9 mouse cellular contexts compared by ENCODE assay signal in the genomic region with DNA sequence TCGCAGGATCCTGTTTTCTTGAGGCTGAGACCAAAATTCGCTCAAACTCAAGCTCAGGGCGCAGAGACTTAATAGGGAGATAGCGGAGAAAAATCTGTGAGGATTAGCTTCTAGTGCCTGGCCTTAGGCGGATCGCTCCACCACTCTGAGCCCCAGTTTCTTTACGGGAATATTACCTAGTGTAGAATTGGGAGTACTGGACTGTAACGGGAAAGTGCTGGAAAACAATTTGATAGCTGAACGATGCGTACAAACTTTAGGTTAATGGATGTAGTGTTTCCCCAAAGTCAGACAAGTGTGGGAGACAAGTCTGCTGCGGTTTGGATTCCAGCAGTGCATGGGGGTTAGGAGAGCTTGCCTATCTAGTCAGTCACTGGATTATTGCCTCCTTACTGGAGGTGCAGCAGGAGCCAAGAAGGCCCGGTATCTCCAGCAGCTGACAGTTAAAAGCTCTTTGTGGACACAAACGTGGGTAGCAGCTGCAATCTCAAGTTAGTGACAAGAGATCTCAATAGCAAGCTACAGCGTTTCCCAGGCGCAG. TPM values are rescaled to one million over a fixed set of nuclear protein-coding genes. Genes with fewer than 3 reads are reported as not detected.
DNase-seq lines count a peak whose midpoint lies in the region; ATAC-seq lines count a peak whose summit lies in the region.
"Had no signal": no experiment of that assay in that cellular context is flagged by ENCODE, and none has a peak within 500 bp of the region (broad histone marks: within the 10 kb centered on the region; RNA-seq: fewer than 3 reads in every experiment).

Gene Gpx7, minus strand, starts transcription at position 101 of the 541 bp plus-strand sequence.

- 8% methylated on average over 15 of the region's 15 CpGs for WGBS in forebrain, embryonic 15.5 days
- 25% methylated on average over 15 of the region's 15 CpGs for WGBS in intestine, embryonic 15.5 days
- WGBS in midbrain, embryonic 14.5 days = 8% methylated on average over 15 of the region's 15 CpGs

- no peaks in the 10 kb centered on the region for H3K27me3 ChIP-seq in forebrain, embryonic 15.5 days
- H3K27me3 ChIP-seq in intestine, embryonic 15.5 days (replicated peaks) = no peaks in the 10 kb centered on the region
- H3K27me3 ChIP-seq in midbrain, embryonic 14.5 days (ENCODE audit: control insufficient read depth, insufficient read depth, low read length) = no peaks in the 10 kb centered on the region
- H3K27me3 ChIP-seq: CH12.LX had no signal

- peak; percentile 56 for ATAC-seq in frontal cortex, adult (ENCODE audit: low TSS enrichment)
- peak; percentile 37; the same call in 1 of the 2 replicates for ATAC-seq in forebrain, embryonic 15.5 days (replicated peaks)
- peak; percentile 44; the same call in 1 of the 2 replicates for ATAC-seq in intestine, embryonic 15.5 days
- no peak for ATAC-seq in midbrain, embryonic 14.5 days (ENCODE audit: low FRiP score, low TSS enrichment)

- peak within 1 kb of the TSS; percentile 90 for H3K4me2 ChIP-seq in forebrain, embryonic 15.5 days (replicated peaks)
- peak within 1 kb of the TSS; percentile 94 for H3K4me2 ChIP-seq in intestine, embryonic 15.5 days (replicated peaks)
- H3K4me2 ChIP-seq in midbrain, embryonic 14.5 days (ENCODE audit: low read length) = peak within 1 kb of the TSS; percentile 89

- H3K9me3 ChIP-seq in forebrain, embryonic 15.5 days = no peaks in the 10 kb centered on the region
- H3K9me3 ChIP-seq in intestine, embryonic 15.5 days = no peaks in the 10 kb centered on the region
- H3K9me3 ChIP-seq in midbrain, embryonic 14.5 days (ENCODE audit: control insufficient read depth, low read length) = no peaks in the 10 kb centered on the region

- H3K4me3 ChIP-seq in forebrain, embryonic 15.5 days = peak within 1 kb of the TSS; percentile 52
- peak within 1 kb of the TSS; percentile 50 for H3K4me3 ChIP-seq in intestine, embryonic 15.5 days (replicated peaks)
- H3K4me3 ChIP-seq in midbrain, embryonic 14.5 days (replicated peaks; ENCODE audit: low read depth, low read length) = peak within 1 kb of the TSS; percentile 42

- peak within 1 kb of the TSS; percentile 36 for H3K27ac ChIP-seq in forebrain, embryonic 15.5 days (replicated peaks)
- H3K27ac ChIP-seq in intestine, embryonic 15.5 days = peak within 1 kb of the TSS; percentile 42
- no peak within 1 kb of the TSS for H3K27ac ChIP-seq in midbrain, embryonic 14.5 days (replicated peaks; ENCODE audit: low read depth, low read length)

- H3K9ac ChIP-seq in forebrain, embryonic 15.5 days (replicated peaks) = peak within 1 kb of the TSS; percentile 68
- peak within 1 kb of the TSS; percentile 57 for H3K9ac ChIP-seq in intestine, embryonic 15.5 days
- peak within 1 kb of the TSS; percentile 70 for H3K9ac ChIP-seq in midbrain, embryonic 14.5 days (replicated peaks; ENCODE audit: low read length)

- DNase-seq in frontal cortex, postnatal 10 days (ENCODE audit: low spot score in 2 of 2) = no peak
- DNase-seq in ZHBTc4 (ENCODE audit: low read depth, low spot score) = peak; percentile 24
- DNase-seq in midbrain, embryonic 14.5 days = peak; percentile 57
- no peak for DNase-seq in thymus, postnatal 4 days
- DNase-seq in cerebellum, adult 11-12 months = no peak

- no peaks in the 10 kb centered on the region for H3K36me3 ChIP-seq in forebrain, embryonic 15.5 days
- no peaks in the 10 kb centered on the region for H3K36me3 ChIP-seq in intestine, embryonic 15.5 days
- no peaks in the 10 kb centered on the region for H3K36me3 ChIP-seq in midbrain, embryonic 14.5 days (ENCODE audit: control insufficient read depth, insufficient read depth, low read length)

- H3K4me1 ChIP-seq in forebrain, embryonic 15.5 days = peaks cover 16% of the 10 kb centered on the region
- H3K4me1 ChIP-seq in intestine, embryonic 15.5 days (replicated peaks) = peaks cover 8% of the 10 kb centered on the region
- H3K4me1 ChIP-seq in midbrain, embryonic 14.5 days (ENCODE audit: control insufficient read depth, insufficient read depth, low read length) = peaks cover 10% of the 10 kb centered on the region; the same call in 1 of the 2 replicates

RNA-seq across cellular contexts. Expression of gene Gpx7, which starts in this region (rescaled TPM):
- polyA plus RNA-seq in forebrain, embryonic 15.5 days (2015; fragmentation: Nextera tagmentation; extraction: Ambion mirVana) = 25.3 and 28.2 TPM in 2 replicates
- polyA plus RNA-seq in intestine, embryonic 15.5 days (2015; fragmentation: Nextera tagmentation; extraction: Ambion mirVana) = 37.5 and 42.6 TPM in 2 replicates
- 16.2 and 23.9 TPM in 2 replicates for polyA plus RNA-seq in midbrain, embryonic 14.5 days (2014; fragmentation: Nextera tagmentation; extraction: Ambion mirVana)

Comparison
In these comparisons a context has a peak if more than half of its experiments do, and no peak if none do; other contexts are left out.
1. DNase-seq: peak in ZHBTc4 (single experiment) and midbrain, embryonic 14.5 days (single experiment); none in frontal cortex, postnatal 10 days (0 of 2), thymus, postnatal 4 days (single experiment) and cerebellum, adult 11-12 months (single experiment).
2. Peak in every context shown above with its lines, with median percentiles within 50 percentile points of each other: H3K4me2 ChIP-seq, H3K4me3 ChIP-seq and H3K9ac ChIP-seq.